Mouse (Mus musculus): ENCODE results near the gene Ccdc194. TPM values are rescaled to one million over a fixed set of nuclear protein-coding genes. Genes with fewer than 3 reads are reported as not detected.

Ccdc194 gene
- polyA plus RNA-seq, 1 experiment from 2014 or later: 0.24 TPM

GRCm38 (mm10) chr8:71484736-71485135, 40.8 kb downstream of the Ccdc194 start:
- ATAC-seq (ENCODE audit: low FRiP score, low read depth): no peak
- no peak overlapping the region for H3K27ac ChIP-seq
- peak overlapping the region; percentile 87; the same call in 1 of the 2 replicates for H3K4me3 ChIP-seq
- 94% methylated on average over 19 of the region's 19 CpGs for WGBS
- peaks cover 38% of the 10 kb centered on the region for H3K4me1 ChIP-seq
- H3K27me3 ChIP-seq (replicated peaks): no peaks in the 10 kb centered on the region
- no peaks in the 10 kb centered on the region for H3K9me3 ChIP-seq
- peak overlapping the region; percentile 97 for H3K9ac ChIP-seq
- peaks cover 48% of the 10 kb centered on the region for H3K36me3 ChIP-seq
- peak overlapping the region; percentile 76 for H3K4me2 ChIP-seq (replicated peaks)

- Histone ChIP-seq H3K4me1 (peaks cover 29% of the 10 kb centered on the region), H3K36me3 (peaks cover 56% of the 10 kb centered on the region), H3K9ac (no peak overlapping the region), H3K27ac (no peak overlapping the region), H3K9me3 (no peaks in the 10 kb centered on the region), H3K4me3 (no peak overlapping the region), H3K27me3 (replicated peaks) (peaks cover 2% of the 10 kb centered on the region; the same call in 1 of the 2 replicates), H3K4me2 (replicated peaks) (peak overlapping the region; percentile 76)
- 51% methylated on average over 8 of the region's 8 CpGs for WGBS
- ATAC-seq (ENCODE audit: low FRiP score, low read depth): no peak
Observed at GRCm38 (mm10) chr8:71483932-71484331, 41.6 kb downstream of the Ccdc194 start.

- WGBS: 93% methylated on average over 11 of the region's 11 CpGs
- peaks cover 28% of the 10 kb centered on the region for H3K4me1 ChIP-seq
- H3K4me2 ChIP-seq (replicated peaks): no peak overlapping the region
- no peak overlapping the region for H3K9ac ChIP-seq
- ATAC-seq (ENCODE audit: low FRiP score, low read depth): no peak
- H3K36me3 ChIP-seq: peaks cover 72% of the 10 kb centered on the region
- H3K27ac ChIP-seq: no peak overlapping the region; the same call in 1 of the 2 replicates
- H3K27me3 ChIP-seq (replicated peaks): peaks cover 6% of the 10 kb centered on the region; the same call in 1 of the 2 replicates
- H3K4me3 ChIP-seq: no peak overlapping the region
- H3K9me3 ChIP-seq: no peaks in the 10 kb centered on the region
Observed at GRCm38 (mm10) chr8:71478943-71479342, 46.6 kb downstream of the Ccdc194 start.

GRCm38 (mm10) chr8:71477196-71477845, 48.2 kb downstream of the Ccdc194 start:
- WGBS: 41% methylated on average over 14 of the region's 14 CpGs
- Histone ChIP-seq H3K4me3 (peak overlapping the region; percentile 57; the same call in 1 of the 2 replicates), H3K27me3 (replicated peaks) (peaks cover 6% of the 10 kb centered on the region; the same call in 1 of the 2 replicates), H3K9me3 (no peaks in the 10 kb centered on the region), H3K27ac (0 out of 2 replicates have a peak overlapping the region, but pooled peaks have one; percentile 76), H3K9ac (peak overlapping the region; percentile 78; the same call in 1 of the 2 replicates), H3K4me1 (peaks cover 28% of the 10 kb centered on the region), H3K4me2 (replicated peaks) (peak overlapping the region; percentile 93), H3K36me3 (peaks cover 73% of the 10 kb centered on the region)
- ATAC-seq (ENCODE audit: low FRiP score, low read depth): no peak; the same call in 1 of the 2 replicates

GRCm38 (mm10) chr8:71476099-71476940, 49.2 kb downstream of the Ccdc194 start:
- Histone ChIP-seq H3K36me3 (peaks cover 73% of the 10 kb centered on the region), H3K27ac (peak overlapping the region; percentile 76), H3K9ac (peak overlapping the region; percentile 78), H3K4me1 (peaks cover 26% of the 10 kb centered on the region), H3K4me3 (peak overlapping the region; percentile 57), H3K9me3 (no peaks in the 10 kb centered on the region), H3K4me2 (replicated peaks) (peak overlapping the region; percentile 93), H3K27me3 (replicated peaks) (peaks cover 6% of the 10 kb centered on the region; the same call in 1 of the 2 replicates)
- under 1% methylated on average over 100 of the region's 121 CpGs for WGBS
- peak; percentile 63 for ATAC-seq (ENCODE audit: low FRiP score, low read depth)

GRCm38 (mm10) chr8:71475702-71476075, 49.8 kb downstream of the Ccdc194 start:
- peak; percentile 11; the same call in 1 of the 2 replicates for ATAC-seq (ENCODE audit: low FRiP score, low read depth)
- H3K4me2 ChIP-seq (replicated peaks): peak overlapping the region; percentile 93
- 27% methylated on average over 4 of the region's 4 CpGs for WGBS
- H3K4me1 ChIP-seq: peaks cover 25% of the 10 kb centered on the region
- peaks cover 6% of the 10 kb centered on the region; the same call in 1 of the 2 replicates for H3K27me3 ChIP-seq (replicated peaks)
- no peaks in the 10 kb centered on the region for H3K9me3 ChIP-seq
- H3K9ac ChIP-seq: peak overlapping the region; percentile 78
- peaks cover 70% of the 10 kb centered on the region for H3K36me3 ChIP-seq
- H3K27ac ChIP-seq: 0 out of 2 replicates have a peak overlapping the region, but pooled peaks have one; percentile 76
- peak overlapping the region; percentile 57 for H3K4me3 ChIP-seq

- ATAC-seq (ENCODE audit: low FRiP score, low read depth): no peak
- WGBS: 90% methylated on average over 25 of the region's 25 CpGs
- Histone ChIP-seq H3K27ac (no peak overlapping the region), H3K4me2 (replicated peaks) (peak overlapping the region; percentile 93; the same call in 1 of the 2 replicates), H3K9me3 (no peaks in the 10 kb centered on the region), H3K9ac (no peak overlapping the region), H3K4me3 (no peak overlapping the region), H3K4me1 (peaks cover 32% of the 10 kb centered on the region), H3K36me3 (peaks cover 64% of the 10 kb centered on the region), H3K27me3 (replicated peaks) (peaks cover 6% of the 10 kb centered on the region; the same call in 1 of the 2 replicates)
Observed at GRCm38 (mm10) chr8:71474785-71475701, 50.5 kb downstream of the Ccdc194 start.

- no peak overlapping the region for H3K4me2 ChIP-seq (replicated peaks)
- no peaks in the 10 kb centered on the region for H3K9me3 ChIP-seq
- H3K4me3 ChIP-seq: no peak overlapping the region
- H3K27ac ChIP-seq: no peak overlapping the region
- no peak overlapping the region for H3K9ac ChIP-seq
- peaks cover 57% of the 10 kb centered on the region for H3K36me3 ChIP-seq
- peaks cover 6% of the 10 kb centered on the region; the same call in 1 of the 2 replicates for H3K27me3 ChIP-seq (replicated peaks)
- H3K4me1 ChIP-seq: peaks cover 36% of the 10 kb centered on the region
- no peak for ATAC-seq (ENCODE audit: low FRiP score, low read depth)
- WGBS: 95% methylated on average over 18 of the region's 18 CpGs
Observed at GRCm38 (mm10) chr8:71474344-71474743, 51.2 kb downstream of the Ccdc194 start.

- Histone ChIP-seq H3K36me3 (peaks cover 44% of the 10 kb centered on the region), H3K4me3 (no peak overlapping the region), H3K27ac (no peak overlapping the region), H3K27me3 (replicated peaks) (no peaks in the 10 kb centered on the region), H3K9ac (no peak overlapping the region), H3K4me1 (peaks cover 36% of the 10 kb centered on the region), H3K4me2 (replicated peaks) (no peak overlapping the region), H3K9me3 (no peaks in the 10 kb centered on the region)
- ATAC-seq (ENCODE audit: low FRiP score, low read depth): no peak
- WGBS: 87% methylated on average over 8 of the region's 8 CpGs
Observed at GRCm38 (mm10) chr8:71472601-71473386, 52.7 kb downstream of the Ccdc194 start.

GRCm38 (mm10) chr8:71471861-71472260, 53.6 kb downstream of the Ccdc194 start:
- Histone ChIP-seq H3K36me3 (peaks cover 44% of the 10 kb centered on the region), H3K9me3 (no peaks in the 10 kb centered on the region), H3K4me1 (peaks cover 28% of the 10 kb centered on the region), H3K27me3 (replicated peaks) (no peaks in the 10 kb centered on the region), H3K4me2 (replicated peaks) (no peak overlapping the region), H3K27ac (no peak overlapping the region), H3K9ac (no peak overlapping the region), H3K4me3 (no peak overlapping the region)
- ATAC-seq (ENCODE audit: low FRiP score, low read depth): no peak
- 96% methylated on average over 17 of the region's 17 CpGs for WGBS

GRCm38 (mm10) chr8:71470913-71471255, 54.6 kb downstream of the Ccdc194 start:
- no peaks in the 10 kb centered on the region for H3K9me3 ChIP-seq
- H3K9ac ChIP-seq: no peak overlapping the region
- peaks cover 44% of the 10 kb centered on the region for H3K36me3 ChIP-seq
- H3K27ac ChIP-seq: no peak overlapping the region
- H3K4me1 ChIP-seq: peaks cover 22% of the 10 kb centered on the region
- no peak overlapping the region for H3K4me3 ChIP-seq
- WGBS: 86% methylated on average over 5 of the region's 5 CpGs
- H3K27me3 ChIP-seq (replicated peaks): no peaks in the 10 kb centered on the region
- no peak for ATAC-seq (ENCODE audit: low FRiP score, low read depth)
- H3K4me2 ChIP-seq (replicated peaks): peak overlapping the region; percentile 76; the same call in 1 of the 2 replicates

Measured in neural tube, embryonic 12.5 days (tissue).